Mouse (Mus musculus): Measurements from ENCODE around the gene Ttll12. TPM values are rescaled to one million over a fixed set of nuclear protein-coding genes. Genes with fewer than 3 reads are reported as not detected.

Gene Ttll12
- polyA plus RNA-seq, 1 experiment from 2014 or later = 43.1 TPM

- WGBS = under 1% methylated on average over 74 of the region's 74 CpGs
Observed at GRCm38 (mm10) chr15:83555161-83555974, 39.6 kb downstream of the Ttll12 start.

DNA sequence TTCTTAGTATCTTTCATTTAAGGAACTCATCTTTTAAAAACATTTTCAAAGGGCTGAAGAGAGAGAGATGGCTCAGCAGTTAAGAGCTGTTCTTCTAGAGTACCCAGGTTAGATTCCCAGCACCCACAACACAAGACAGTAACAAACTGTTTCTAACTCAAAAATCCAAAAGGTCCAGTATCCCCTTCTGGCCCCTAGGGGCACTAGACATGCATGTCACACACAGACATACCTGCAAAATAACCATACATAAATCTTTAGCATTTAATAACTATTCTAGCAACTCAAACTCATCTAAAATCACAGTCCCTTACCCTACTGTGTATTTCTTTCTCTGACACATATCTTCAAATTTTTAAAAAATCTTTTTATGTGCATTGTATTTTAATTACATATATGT, 41.1 kb downstream of the Ttll12 start:
- Histone ChIP-seq H3K27me3 (ENCODE audit: control insufficient read depth, insufficient read depth, low read length) (no peaks in the 10 kb centered on the region), H3K9ac (no peak overlapping the region), H3K9me3 (ENCODE audit: control insufficient read depth, low read length) (no peaks in the 10 kb centered on the region), H3K4me3 (replicated peaks; ENCODE audit: low read length) (no peak overlapping the region), H3K27ac (no peak overlapping the region), H3K4me2 (replicated peaks) (no peak overlapping the region), H3K36me3 (replicated peaks; ENCODE audit: control insufficient read depth, insufficient read depth) (peaks cover 44% of the 10 kb centered on the region), H3K4me1 (replicated peaks; ENCODE audit: control insufficient read depth, insufficient read depth, low read length) (peaks cover 12% of the 10 kb centered on the region)
- ATAC-seq (ENCODE audit: low FRiP score) (no peak), DNase-seq (ENCODE audit: low spot score) (no peak)

More at GRCm38 (mm10) chr15:83555161-83555974, 39.6 kb downstream of the Ttll12 start:
- peak; percentile 91 for DNase-seq (ENCODE audit: low spot score)
- Histone ChIP-seq H3K4me1 (replicated peaks; ENCODE audit: control insufficient read depth, insufficient read depth, low read length) (peaks cover 12% of the 10 kb centered on the region), H3K9me3 (ENCODE audit: control insufficient read depth, low read length) (no peaks in the 10 kb centered on the region), H3K27me3 (ENCODE audit: control insufficient read depth, insufficient read depth, low read length) (no peaks in the 10 kb centered on the region), H3K4me2 (replicated peaks) (peak overlapping the region; percentile 82), H3K36me3 (replicated peaks; ENCODE audit: control insufficient read depth, insufficient read depth) (peaks cover 28% of the 10 kb centered on the region), H3K27ac (peak overlapping the region; percentile 94), H3K9ac (peak overlapping the region; percentile 84), H3K4me3 (replicated peaks; ENCODE audit: low read length) (peak overlapping the region; percentile 68)
- ATAC-seq (ENCODE audit: low FRiP score) = peak; percentile 90

GRCm38 (mm10) chr15:83550137-83550536, 44.8 kb downstream of the Ttll12 start:
- ATAC-seq (ENCODE audit: low FRiP score) = no peak

GRCm38 (mm10) chr15:83547144-83547543, 47.8 kb downstream of the Ttll12 start:
- WGBS = 92% methylated on average over 8 of the region's 8 CpGs
- H3K36me3 ChIP-seq (replicated peaks; ENCODE audit: control insufficient read depth, insufficient read depth) = peaks cover 70% of the 10 kb centered on the region
- no peak overlapping the region for H3K9ac ChIP-seq

More at GRCm38 (mm10) chr15:83550137-83550536, 44.8 kb downstream of the Ttll12 start:
- no peaks in the 10 kb centered on the region for H3K27me3 ChIP-seq (ENCODE audit: control insufficient read depth, insufficient read depth, low read length)
- peaks cover 7% of the 10 kb centered on the region for H3K4me1 ChIP-seq (replicated peaks; ENCODE audit: control insufficient read depth, insufficient read depth, low read length)
- WGBS = 94% methylated on average over 2 of the region's 2 CpGs
- no peak overlapping the region for H3K9ac ChIP-seq
- peaks cover 80% of the 10 kb centered on the region for H3K36me3 ChIP-seq (replicated peaks; ENCODE audit: control insufficient read depth, insufficient read depth)
- H3K27ac ChIP-seq = no peak overlapping the region
- no peak for DNase-seq (ENCODE audit: low spot score)
- no peaks in the 10 kb centered on the region for H3K9me3 ChIP-seq (ENCODE audit: control insufficient read depth, low read length)
- H3K4me3 ChIP-seq (replicated peaks; ENCODE audit: low read length) = no peak overlapping the region
- H3K4me2 ChIP-seq (replicated peaks) = no peak overlapping the region

GRCm38 (mm10) chr15:83546029-83546428, 48.9 kb downstream of the Ttll12 start:
- no peak overlapping the region for H3K27ac ChIP-seq
- no peak overlapping the region for H3K4me3 ChIP-seq (replicated peaks; ENCODE audit: low read length)
- no peaks in the 10 kb centered on the region for H3K27me3 ChIP-seq (ENCODE audit: control insufficient read depth, insufficient read depth, low read length)
- H3K4me1 ChIP-seq (replicated peaks; ENCODE audit: control insufficient read depth, insufficient read depth, low read length) = no peaks in the 10 kb centered on the region
- H3K36me3 ChIP-seq (replicated peaks; ENCODE audit: control insufficient read depth, insufficient read depth) = peaks cover 59% of the 10 kb centered on the region
- 97% methylated on average over 7 of the region's 7 CpGs for WGBS
- DNase-seq (ENCODE audit: low spot score) (no peak), ATAC-seq (ENCODE audit: low FRiP score) (no peak)
- no peaks in the 10 kb centered on the region for H3K9me3 ChIP-seq (ENCODE audit: control insufficient read depth, low read length)
- H3K9ac ChIP-seq = no peak overlapping the region
- H3K4me2 ChIP-seq (replicated peaks) = no peak overlapping the region

More at GRCm38 (mm10) chr15:83547144-83547543, 47.8 kb downstream of the Ttll12 start:
- H3K27ac ChIP-seq = no peak overlapping the region
- H3K27me3 ChIP-seq (ENCODE audit: control insufficient read depth, insufficient read depth, low read length) = no peaks in the 10 kb centered on the region
- H3K4me2 ChIP-seq (replicated peaks) = no peak overlapping the region
- no peak overlapping the region for H3K4me3 ChIP-seq (replicated peaks; ENCODE audit: low read length)
- no peaks in the 10 kb centered on the region for H3K4me1 ChIP-seq (replicated peaks; ENCODE audit: control insufficient read depth, insufficient read depth, low read length)
- DNase-seq (ENCODE audit: low spot score) = no peak
- H3K9me3 ChIP-seq (ENCODE audit: control insufficient read depth, low read length) = no peaks in the 10 kb centered on the region
- no peak for ATAC-seq (ENCODE audit: low FRiP score)

- DNase-seq (ENCODE audit: low spot score) (no peak), ATAC-seq (ENCODE audit: low FRiP score) (no peak)
- H3K27ac ChIP-seq = no peak overlapping the region
- no peaks in the 10 kb centered on the region for H3K9me3 ChIP-seq (ENCODE audit: control insufficient read depth, low read length)
- no peak overlapping the region for H3K4me2 ChIP-seq (replicated peaks)
- H3K9ac ChIP-seq = no peak overlapping the region
- H3K27me3 ChIP-seq (ENCODE audit: control insufficient read depth, insufficient read depth, low read length) = no peaks in the 10 kb centered on the region
- 84% methylated on average over 9 of the region's 9 CpGs for WGBS
- no peak overlapping the region for H3K4me3 ChIP-seq (replicated peaks; ENCODE audit: low read length)
- H3K4me1 ChIP-seq (replicated peaks; ENCODE audit: control insufficient read depth, insufficient read depth, low read length) = no peaks in the 10 kb centered on the region
- peaks cover 16% of the 10 kb centered on the region for H3K36me3 ChIP-seq (replicated peaks; ENCODE audit: control insufficient read depth, insufficient read depth)
Observed at GRCm38 (mm10) chr15:83541647-83542287, 53.2 kb downstream of the Ttll12 start.

GRCm38 (mm10) chr15:83539905-83540304, 55.1 kb downstream of the Ttll12 start:
- Histone ChIP-seq H3K36me3 (replicated peaks; ENCODE audit: control insufficient read depth, insufficient read depth) (no peaks in the 10 kb centered on the region), H3K9ac (no peak overlapping the region), H3K4me2 (replicated peaks) (no peak overlapping the region), H3K27ac (no peak overlapping the region), H3K4me3 (replicated peaks; ENCODE audit: low read length) (no peak overlapping the region), H3K27me3 (ENCODE audit: control insufficient read depth, insufficient read depth, low read length) (no peaks in the 10 kb centered on the region), H3K4me1 (replicated peaks; ENCODE audit: control insufficient read depth, insufficient read depth, low read length) (no peaks in the 10 kb centered on the region), H3K9me3 (ENCODE audit: control insufficient read depth, low read length) (no peaks in the 10 kb centered on the region)
- no peak for ATAC-seq (ENCODE audit: low FRiP score)
- DNase-seq (ENCODE audit: low spot score) = no peak
- 75% methylated on average over 4 of the region's 4 CpGs for WGBS

DNA sequence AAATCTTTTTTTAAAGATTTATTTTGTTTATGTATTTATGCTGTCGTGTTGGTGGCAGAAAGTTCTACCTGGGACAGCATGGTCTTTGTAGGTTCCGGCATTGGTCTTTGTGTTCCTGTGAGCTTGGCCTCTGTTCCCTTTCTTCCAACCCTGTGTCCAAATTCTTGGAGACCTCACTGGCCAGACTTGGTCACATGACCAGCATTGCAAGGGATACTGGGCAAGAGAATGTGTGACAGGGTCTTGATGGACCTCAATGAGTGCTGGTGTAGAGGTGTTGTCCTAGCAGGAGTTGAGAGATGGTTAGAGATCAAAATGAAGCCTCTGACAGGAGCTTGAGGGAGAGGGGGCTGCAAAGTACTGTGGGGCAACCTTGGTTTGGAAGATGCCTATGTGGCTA, 56.1 kb downstream of the Ttll12 start:
- no peaks in the 10 kb centered on the region for H3K36me3 ChIP-seq (replicated peaks; ENCODE audit: control insufficient read depth, insufficient read depth)
- H3K27ac ChIP-seq = no peak overlapping the region
- no peaks in the 10 kb centered on the region for H3K27me3 ChIP-seq (ENCODE audit: control insufficient read depth, insufficient read depth, low read length)
- no peak overlapping the region for H3K4me3 ChIP-seq (replicated peaks; ENCODE audit: low read length)
- H3K4me2 ChIP-seq (replicated peaks) = no peak overlapping the region
- no peaks in the 10 kb centered on the region for H3K4me1 ChIP-seq (replicated peaks; ENCODE audit: control insufficient read depth, insufficient read depth, low read length)
- no peak overlapping the region for H3K9ac ChIP-seq
- no peaks in the 10 kb centered on the region for H3K9me3 ChIP-seq (ENCODE audit: control insufficient read depth, low read length)
- WGBS = 97% methylated on average over 2 of the region's 2 CpGs
- ATAC-seq (ENCODE audit: low FRiP score) (no peak), DNase-seq (ENCODE audit: low spot score) (no peak)

GRCm38 (mm10) chr15:83535890-83536231, 59.1 kb downstream of the Ttll12 start:
- Histone ChIP-seq H3K27me3 (ENCODE audit: control insufficient read depth, insufficient read depth, low read length) (no peaks in the 10 kb centered on the region), H3K4me2 (replicated peaks) (no peak overlapping the region), H3K9me3 (ENCODE audit: control insufficient read depth, low read length) (no peaks in the 10 kb centered on the region), H3K36me3 (replicated peaks; ENCODE audit: control insufficient read depth, insufficient read depth) (no peaks in the 10 kb centered on the region), H3K9ac (no peak overlapping the region), H3K4me3 (replicated peaks; ENCODE audit: low read length) (no peak overlapping the region), H3K4me1 (replicated peaks; ENCODE audit: control insufficient read depth, insufficient read depth, low read length) (no peaks in the 10 kb centered on the region), H3K27ac (no peak overlapping the region)
- no peak for ATAC-seq (ENCODE audit: low FRiP score)
- 90% methylated on average over 6 of the region's 6 CpGs for WGBS
- DNase-seq (ENCODE audit: low spot score) = no peak
